8 mouse cellular contexts compared by ENCODE assay signal in genomic region chr3:94837183-94837890, GRCm38 (mm10). TPM values are rescaled to one million over a fixed set of nuclear protein-coding genes. Genes with fewer than 3 reads are reported as not detected.
DNase-seq lines count a peak whose midpoint lies in the region; ATAC-seq lines count a peak whose summit lies in the region.

Pogz (plus strand) TSS chr3:94837567.

- H3K4me1 ChIP-seq in intestine, embryonic 14.5 days (replicated peaks; ENCODE audit: control insufficient read depth, insufficient read depth, low read length): peaks cover 7% of the 10 kb centered on the region

- ATAC-seq in intestine, embryonic 14.5 days (replicated peaks; ENCODE audit: low FRiP score, low TSS enrichment, low read depth): peak; percentile 96

- intact Hi-C loops in left cerebral cortex, postnatal 14 days (cut with DNase I): loop anchor here (1.0 to 5.0 kb wide), 3 partner anchors 16 to 255 kb away; partner anchors contain the start of genes Cgn and Snx27

- no peaks in the 10 kb centered on the region for H3K36me3 ChIP-seq in intestine, embryonic 14.5 days (ENCODE audit: control insufficient read depth, insufficient read depth, low read length)

- H3K27me3 ChIP-seq in intestine, embryonic 14.5 days (replicated peaks; ENCODE audit: control insufficient read depth, insufficient read depth, low read length): no peaks in the 10 kb centered on the region

- H3K4me3 ChIP-seq in intestine, embryonic 14.5 days (ENCODE audit: low read depth, low read length): peak within 1 kb of the TSS; percentile 67

- no peaks in the 10 kb centered on the region for H3K9me3 ChIP-seq in intestine, embryonic 14.5 days (ENCODE audit: control insufficient read depth, low read length)

- peak; percentile 91 to 92 for DNase-seq in adrenal gland, adult 18-20 months (ENCODE audit: low spot score in 2 of 2)
- peak; percentile 98 for DNase-seq in embryo, embryonic 11 days
- DNase-seq in gastrocnemius, postnatal 25 days: peak; percentile 97
- peak; percentile 98 for DNase-seq in intestine, embryonic 14.5 days (ENCODE audit: low spot score)
- DNase-seq in left cerebral cortex, postnatal 14 days (ENCODE audit: low spot score in 2 of 2): peak; percentile 97 to 98
- DNase-seq in mesoderm, embryonic 11.5 days (ENCODE audit: low read depth, low spot score): peak; percentile 98
- DNase-seq in right cerebral cortex, postnatal 36 days (ENCODE audit: low spot score in 2 of 2): peak; percentile 93 to 96
- DNase-seq in yolk sac, embryonic 10.5 days (ENCODE audit: low spot score): peak; percentile 97

- H3K9ac ChIP-seq in intestine, embryonic 14.5 days (ENCODE audit: low read length): peak within 1 kb of the TSS; percentile 94

- peak within 1 kb of the TSS; percentile 98 for H3K27ac ChIP-seq in intestine, embryonic 14.5 days (ENCODE audit: low read depth)

- WGBS in intestine, embryonic 14.5 days: under 1% methylated on average over 52 of the region's 57 CpGs

- peak within 1 kb of the TSS; percentile 88 for H3K4me2 ChIP-seq in intestine, embryonic 14.5 days (ENCODE audit: low read length)

RNA-seq across cellular contexts. Expression of gene Pogz, which starts in this region (rescaled TPM):
- total RNA-seq in adrenal gland, adult 18-20 months (2021): 10 to 100 TPM; 27.4 to 28.6 TPM
- 10 to 100 TPM; 13.3 to 13.4 TPM for total RNA-seq in gastrocnemius, postnatal 25 days (2021)
- polyA plus RNA-seq in intestine, embryonic 14.5 days (2014; fragmentation: Nextera tagmentation; extraction: Ambion mirVana): 19.6 and 19.9 TPM in 2 replicates
- total RNA-seq in left cerebral cortex, postnatal 14 days (2021): 10 to 100 TPM; 53.7 to 57.9 TPM

Comparison
In these comparisons a context has a peak if more than half of its experiments do, and no peak if none do; other contexts are left out.
1. Peak in every context shown above with its lines: DNase-seq, ATAC-seq, H3K4me3 ChIP-seq and H3K27ac ChIP-seq.